Mouse (Mus musculus) liver, postnatal 0 days (tissue): ENCODE data around the gene Spag5.

Experiments
- CTCF ChIP-seq: sonication (generic); IDR thresholded peaks from 2 replicates; pipeline ENCODE4 v1.5.1; 2016; ENCODE audit warnings: antibody characterized with exemption, low read depth
- EP300 ChIP-seq: IDR thresholded peaks from 2 replicates; pipeline ENCODE4 v1.6.1; 2016; ENCODE audit warnings: antibody characterized with exemption, low read depth, mild to moderate bottlenecking

DNA sequence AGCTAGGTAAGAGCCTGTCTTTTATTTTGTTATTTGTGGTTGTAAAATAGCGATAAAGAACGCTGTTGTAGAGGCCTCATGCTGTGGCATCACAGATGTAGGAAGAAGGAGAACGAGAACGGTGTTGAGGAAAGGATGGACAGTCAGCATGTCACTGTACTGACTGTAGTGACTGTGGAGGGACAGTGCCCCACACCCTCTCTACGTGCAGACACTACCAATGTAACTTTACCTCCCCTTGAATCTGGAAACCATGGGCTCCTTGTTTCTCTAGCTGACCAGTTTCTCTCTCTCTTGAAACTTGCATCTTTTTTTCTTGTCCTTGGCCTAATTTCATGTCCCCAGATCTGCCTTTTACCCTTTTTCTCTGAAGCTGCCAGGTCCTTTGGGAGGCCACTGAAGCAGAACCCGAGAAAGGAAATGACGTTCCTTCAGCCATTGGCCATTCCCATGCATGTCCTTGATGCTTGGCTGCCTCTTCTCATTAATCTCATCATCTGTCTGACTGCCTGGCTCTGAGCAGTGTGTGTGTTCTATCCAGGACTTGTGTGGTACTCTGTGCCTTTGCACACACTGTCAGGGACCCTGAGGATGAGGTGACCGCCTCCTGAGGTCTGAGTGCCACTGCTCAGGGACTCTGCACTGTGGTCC is 9.7 kb downstream of the Spag5 start:
- TF ChIP-seq EP300 (no peak), CTCF (no peak)
